Mouse (Mus musculus): Measurements from ENCODE around the gene Sec14l1. TPM values are rescaled to one million over a fixed set of nuclear protein-coding genes. Genes with fewer than 3 reads are reported as not detected.
A peak's percentile ranks its signal among the peaks of the same experiment; 100 is the strongest.

The Sec14l1 gene
- polyA plus RNA-seq, 1 experiment from 2014 or later, result 53.4 TPM

DNA sequence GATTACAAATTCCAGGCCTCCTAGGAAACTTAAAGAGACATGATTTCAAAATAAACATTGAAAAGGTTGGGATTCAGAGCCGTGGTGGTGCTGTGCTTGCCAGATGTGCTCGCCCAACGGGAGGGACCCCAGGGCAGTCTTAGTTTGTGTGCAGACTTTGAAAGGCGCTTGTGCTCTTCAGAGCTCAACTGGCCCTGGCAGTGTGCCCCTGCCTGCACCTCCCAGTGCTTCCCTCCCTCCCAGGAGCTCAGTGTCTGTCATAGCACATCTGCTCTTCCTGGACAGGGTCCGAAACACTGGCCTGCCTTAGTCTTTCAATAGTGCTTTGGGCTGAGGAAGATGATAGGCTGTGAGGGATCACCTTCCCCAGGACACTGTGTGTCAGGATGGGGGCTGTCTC is 15.9 kb downstream of the Sec14l1 start:
- Histone ChIP-seq H3K9me3 (replicated peaks) (no peaks in the 10 kb centered on the region), H3K4me2 (no peak overlapping the region), H3K27me3 (replicated peaks) (no peaks in the 10 kb centered on the region), H3K4me1 (replicated peaks) (peaks cover 79% of the 10 kb centered on the region), H3K36me3 (no peaks in the 10 kb centered on the region), H3K4me3 (no peak overlapping the region), H3K27ac (ENCODE audit: poor library complexity, severe bottlenecking) (no peak overlapping the region; the same call in 1 of the 2 replicates), H3K9ac (peak overlapping the region; percentile 17; the same call in 1 of the 2 replicates)
- no peak for ATAC-seq (ENCODE audit: insufficient number of reproducible peaks, low FRiP score)
- WGBS, result 53% methylated on average over 5 of the region's 5 CpGs

DNA sequence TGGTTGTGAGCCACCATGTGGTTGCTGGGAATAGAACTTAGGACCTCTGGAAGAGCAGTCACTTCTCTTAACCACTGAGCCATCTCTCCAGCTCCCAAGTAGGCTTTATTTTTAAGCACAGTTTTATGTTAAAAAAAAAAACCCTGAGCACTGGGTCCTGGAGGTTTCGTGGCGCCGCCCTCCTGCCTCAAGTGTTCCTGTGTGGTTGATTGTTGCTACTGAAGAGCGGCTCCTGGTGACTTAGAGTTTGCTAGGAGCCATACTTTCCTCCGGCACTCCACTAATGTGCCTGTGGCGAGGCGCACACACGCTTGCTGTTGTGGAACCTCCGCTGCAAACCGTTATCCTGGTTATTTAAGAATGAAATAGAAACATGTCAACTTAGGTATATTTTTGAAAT is 16.5 kb downstream of the Sec14l1 start:
- no peak overlapping the region for H3K27ac ChIP-seq (ENCODE audit: poor library complexity, severe bottlenecking)
- ATAC-seq (ENCODE audit: insufficient number of reproducible peaks, low FRiP score), result no peak
- 97% methylated on average over 10 of the region's 10 CpGs for WGBS

GRCm38 (mm10) chr11:117134776-117135387 is 19.9 kb downstream of the Sec14l1 start:
- WGBS, result 63% methylated on average over 23 of the region's 23 CpGs
- 0 out of 2 replicates have a peak, but pooled peaks cover 10% of the 10 kb centered on the region for H3K36me3 ChIP-seq
- no peak overlapping the region for H3K4me3 ChIP-seq
- no peaks in the 10 kb centered on the region for H3K9me3 ChIP-seq (replicated peaks)
- peak overlapping the region; percentile 85; the same call in 1 of the 2 replicates for H3K27ac ChIP-seq (ENCODE audit: poor library complexity, severe bottlenecking)
- no peak overlapping the region for H3K9ac ChIP-seq
- H3K4me1 ChIP-seq (replicated peaks), result peaks cover 71% of the 10 kb centered on the region
- no peaks in the 10 kb centered on the region for H3K27me3 ChIP-seq (replicated peaks)
- peak overlapping the region; percentile 36; the same call in 1 of the 2 replicates for H3K4me2 ChIP-seq
- no peak for ATAC-seq (ENCODE audit: insufficient number of reproducible peaks, low FRiP score)

More for the DNA sequence above, 16.5 kb downstream of the Sec14l1 start:
- Histone ChIP-seq H3K9me3 (replicated peaks) (no peaks in the 10 kb centered on the region), H3K4me1 (replicated peaks) (peaks cover 77% of the 10 kb centered on the region), H3K9ac (no peak overlapping the region), H3K27me3 (replicated peaks) (no peaks in the 10 kb centered on the region), H3K36me3 (no peaks in the 10 kb centered on the region), H3K4me3 (no peak overlapping the region), H3K4me2 (no peak overlapping the region)

DNA sequence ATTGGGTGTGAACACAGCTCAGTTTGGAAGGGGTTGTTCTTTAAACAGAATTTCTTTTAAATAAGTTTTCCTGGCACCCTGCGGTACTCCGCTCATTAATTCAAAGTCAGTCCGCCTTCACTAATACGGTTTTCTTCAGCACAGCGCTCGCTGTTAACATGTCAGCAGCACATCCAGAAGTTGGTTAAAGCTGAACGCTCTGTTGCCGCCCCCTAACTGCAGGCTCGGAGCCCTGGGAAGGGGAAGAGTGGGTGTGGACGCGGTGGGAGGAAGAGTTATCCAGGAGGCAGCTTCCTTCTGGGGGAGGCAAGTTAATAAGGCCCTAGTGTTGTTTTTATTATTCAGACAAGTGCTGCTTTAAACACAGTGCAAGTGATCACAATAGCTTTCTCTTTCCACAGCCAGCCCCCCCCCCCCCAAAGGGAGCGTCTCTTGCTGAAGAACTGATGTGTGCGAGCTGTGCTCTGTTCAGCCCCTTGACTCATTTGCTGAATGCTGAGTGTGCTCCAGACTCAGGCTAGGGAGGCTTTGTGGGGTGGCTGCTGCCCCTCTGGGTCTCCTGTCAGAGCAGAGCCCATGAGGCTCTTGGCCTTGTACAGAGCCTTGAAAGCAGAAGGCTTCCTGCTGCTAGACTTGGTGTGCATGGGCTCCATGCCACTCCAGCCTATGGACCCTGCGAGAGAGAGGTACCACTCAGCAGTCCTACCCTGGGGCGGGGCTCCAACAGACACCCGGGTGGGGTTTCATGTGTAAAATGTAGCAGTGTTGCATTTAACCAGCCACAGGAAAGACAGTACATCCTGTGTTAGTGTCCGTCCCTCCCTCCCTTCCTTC is 20.7 kb downstream of the Sec14l1 start:
- Histone ChIP-seq H3K27ac (ENCODE audit: poor library complexity, severe bottlenecking) (peak overlapping the region; percentile 85), H3K36me3 (0 out of 2 replicates have a peak, but pooled peaks cover 10% of the 10 kb centered on the region), H3K4me2 (peak overlapping the region; percentile 36), H3K4me1 (replicated peaks) (peaks cover 65% of the 10 kb centered on the region), H3K9ac (peak overlapping the region; percentile 47; the same call in 1 of the 2 replicates), H3K9me3 (replicated peaks) (no peaks in the 10 kb centered on the region), H3K4me3 (no peak overlapping the region), H3K27me3 (replicated peaks) (no peaks in the 10 kb centered on the region)
- WGBS, result 35% methylated on average over 17 of the region's 17 CpGs
- ATAC-seq (ENCODE audit: insufficient number of reproducible peaks, low FRiP score), result peak; percentile 29; the same call in 1 of the 2 replicates

DNA sequence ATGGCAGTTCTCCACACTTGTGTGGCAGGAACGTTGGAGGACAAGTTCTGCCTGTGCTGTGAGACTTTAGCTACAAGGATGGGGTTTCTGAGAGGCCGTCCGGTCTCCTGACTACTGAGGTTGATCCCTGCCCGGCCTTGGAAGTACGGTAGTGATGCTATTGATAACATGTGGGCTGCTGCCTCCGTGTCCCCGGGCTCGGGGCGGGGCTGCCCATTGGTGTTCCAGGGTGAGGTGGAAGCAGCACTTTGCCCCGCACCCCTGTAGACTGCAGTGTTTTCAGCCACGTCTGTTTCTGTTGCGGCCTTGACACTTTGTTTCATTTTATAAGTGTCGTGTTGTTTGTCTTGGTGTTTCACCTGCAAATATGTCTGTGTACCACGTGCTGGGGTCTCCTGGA is 21.9 kb downstream of the Sec14l1 start:
- Histone ChIP-seq H3K9ac (no peak overlapping the region), H3K4me2 (no peak overlapping the region), H3K9me3 (replicated peaks) (no peaks in the 10 kb centered on the region), H3K4me1 (replicated peaks) (peaks cover 60% of the 10 kb centered on the region), H3K27me3 (replicated peaks) (no peaks in the 10 kb centered on the region), H3K27ac (ENCODE audit: poor library complexity, severe bottlenecking) (peak overlapping the region; percentile 85; the same call in 1 of the 2 replicates), H3K36me3 (peaks cover 18% of the 10 kb centered on the region), H3K4me3 (no peak overlapping the region)
- 80% methylated on average over 14 of the region's 14 CpGs for WGBS
- ATAC-seq (ENCODE audit: insufficient number of reproducible peaks, low FRiP score), result no peak

- Histone ChIP-seq H3K4me2 (no peak overlapping the region), H3K27ac (ENCODE audit: poor library complexity, severe bottlenecking) (0 out of 2 replicates have a peak overlapping the region, but pooled peaks have one; percentile 10), H3K27me3 (replicated peaks) (no peaks in the 10 kb centered on the region), H3K4me1 (replicated peaks) (peaks cover 69% of the 10 kb centered on the region), H3K9me3 (replicated peaks) (no peaks in the 10 kb centered on the region), H3K4me3 (no peak overlapping the region), H3K36me3 (peaks cover 32% of the 10 kb centered on the region), H3K9ac (no peak overlapping the region)
- 83% methylated on average over 9 of the region's 9 CpGs for WGBS
- ATAC-seq (ENCODE audit: insufficient number of reproducible peaks, low FRiP score), result no peak
These were observed 23.3 kb downstream of the Sec14l1 start for GRCm38 (mm10) chr11:117138213-117138761.

- no peak for ATAC-seq (ENCODE audit: insufficient number of reproducible peaks, low FRiP score)
- H3K4me1 ChIP-seq (replicated peaks), result peaks cover 64% of the 10 kb centered on the region
These were observed 24.0 kb downstream of the Sec14l1 start for GRCm38 (mm10) chr11:117138795-117139463.

DNA sequence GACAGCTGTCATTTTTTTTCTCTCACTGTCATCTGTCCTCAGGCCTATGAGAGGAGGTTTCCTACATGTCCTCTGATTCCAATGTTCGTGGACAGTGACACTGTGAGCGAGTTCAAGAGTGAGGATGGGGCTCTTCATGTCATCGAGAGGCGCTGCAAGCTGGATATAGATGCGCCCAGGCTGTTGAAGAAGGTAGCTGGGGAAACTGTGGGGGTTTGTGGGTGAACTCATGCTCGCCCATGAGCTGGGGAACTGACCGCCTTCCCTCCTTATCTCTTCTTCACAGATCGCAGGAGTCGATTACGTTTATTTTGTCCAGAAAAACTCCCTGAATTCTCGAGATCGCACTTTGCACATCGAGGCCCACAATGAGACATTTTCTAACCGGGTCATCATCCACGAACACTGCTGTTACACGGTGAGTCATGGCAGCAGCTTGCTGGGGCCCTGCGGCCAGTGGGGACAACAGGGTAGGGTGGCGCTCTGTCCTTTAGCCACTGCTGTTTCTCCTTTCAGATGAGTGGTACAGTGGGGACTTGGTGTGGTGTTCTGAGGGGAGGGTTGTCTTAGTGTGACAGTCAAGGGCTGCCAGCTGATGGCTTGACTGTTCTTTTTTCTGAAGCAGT is 26.5 kb downstream of the Sec14l1 start:
- Histone ChIP-seq H3K4me2 (no peak overlapping the region), H3K27ac (ENCODE audit: poor library complexity, severe bottlenecking) (no peak overlapping the region), H3K9ac (no peak overlapping the region), H3K9me3 (replicated peaks) (no peaks in the 10 kb centered on the region), H3K4me1 (replicated peaks) (peaks cover 40% of the 10 kb centered on the region), H3K36me3 (peaks cover 64% of the 10 kb centered on the region), H3K4me3 (no peak overlapping the region), H3K27me3 (replicated peaks) (no peaks in the 10 kb centered on the region)
- ATAC-seq (ENCODE audit: insufficient number of reproducible peaks, low FRiP score), result no peak
- 87% methylated on average over 18 of the region's 18 CpGs for WGBS

More at GRCm38 (mm10) chr11:117138795-117139463, 24.0 kb downstream of the Sec14l1 start:
- H3K9ac ChIP-seq, result peak overlapping the region; percentile 16; the same call in 1 of the 2 replicates
- H3K4me3 ChIP-seq, result no peak overlapping the region
- H3K36me3 ChIP-seq, result peaks cover 39% of the 10 kb centered on the region
- 0 out of 2 replicates have a peak overlapping the region, but pooled peaks have one; percentile 10 for H3K27ac ChIP-seq (ENCODE audit: poor library complexity, severe bottlenecking)
- WGBS, result 48% methylated on average over 12 of the region's 12 CpGs
- 0 out of 2 replicates have a peak overlapping the region, but pooled peaks have one; percentile 18 for H3K4me2 ChIP-seq
- no peaks in the 10 kb centered on the region for H3K27me3 ChIP-seq (replicated peaks)
- no peaks in the 10 kb centered on the region for H3K9me3 ChIP-seq (replicated peaks)

DNA sequence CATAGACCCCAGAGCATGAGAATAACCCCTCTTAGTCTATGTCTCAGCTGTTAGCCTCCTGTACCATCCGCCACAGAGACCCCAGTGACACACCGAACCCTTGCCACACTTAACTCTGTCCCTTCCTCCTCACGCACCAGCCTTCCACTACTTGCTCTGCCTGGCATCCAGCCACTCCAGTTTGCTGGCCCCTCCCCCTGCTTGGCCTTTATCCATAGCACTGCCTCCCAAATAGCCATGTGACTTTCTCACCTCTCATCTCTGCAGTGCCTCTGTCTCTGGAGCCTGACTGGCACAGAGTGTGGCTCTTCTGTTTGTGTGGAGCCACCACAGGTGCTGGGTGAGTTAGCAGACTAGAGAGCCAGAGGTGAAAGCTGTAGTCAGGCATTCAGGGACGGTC is 27.5 kb downstream of the Sec14l1 start:
- peaks cover 33% of the 10 kb centered on the region for H3K4me1 ChIP-seq (replicated peaks)
- no peaks in the 10 kb centered on the region for H3K9me3 ChIP-seq (replicated peaks)
- H3K27ac ChIP-seq (ENCODE audit: poor library complexity, severe bottlenecking), result no peak overlapping the region; the same call in 1 of the 2 replicates
- WGBS, result 56% methylated on average over 4 of the region's 4 CpGs
- peaks cover 70% of the 10 kb centered on the region for H3K36me3 ChIP-seq
- no peak overlapping the region for H3K4me2 ChIP-seq
- H3K9ac ChIP-seq, result 0 out of 2 replicates have a peak overlapping the region, but pooled peaks have one; percentile 20
- H3K27me3 ChIP-seq (replicated peaks), result no peaks in the 10 kb centered on the region
- no peak for ATAC-seq (ENCODE audit: insufficient number of reproducible peaks, low FRiP score)
- H3K4me3 ChIP-seq, result no peak overlapping the region

DNA sequence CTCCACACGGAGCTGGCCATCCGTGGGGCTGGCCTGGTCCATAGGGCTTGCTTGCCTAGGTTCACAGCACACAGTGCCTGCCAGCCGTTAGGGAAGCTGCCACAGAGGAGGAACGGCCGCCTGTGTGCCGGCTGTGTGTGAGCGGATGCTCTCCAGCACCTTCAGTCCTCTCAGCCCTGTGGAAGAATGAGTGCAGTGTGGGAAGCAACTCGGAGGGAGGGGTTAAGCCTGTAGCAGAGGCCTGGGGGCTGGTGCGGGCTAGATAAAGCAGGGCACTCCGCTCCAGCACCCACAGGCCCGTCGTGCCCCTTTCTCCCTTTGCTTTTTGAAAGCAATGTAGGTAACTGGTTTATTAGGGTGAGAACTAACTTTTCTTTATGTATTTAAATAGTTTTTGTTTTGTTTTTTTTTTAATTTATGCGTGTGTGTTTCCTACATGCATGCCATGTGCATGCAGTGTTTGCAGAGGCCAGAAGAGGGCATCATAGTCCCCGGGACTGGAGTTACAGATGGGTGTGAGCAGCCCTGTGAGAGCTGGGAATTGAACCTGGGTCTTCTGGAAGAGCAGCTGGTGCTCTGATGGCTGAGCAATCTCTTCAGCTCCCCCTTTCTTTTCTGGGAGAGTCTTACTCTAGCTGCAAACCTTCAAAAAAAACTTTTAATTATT is 30.6 kb downstream of the Sec14l1 start:
- no peak overlapping the region for H3K9ac ChIP-seq
- no peak overlapping the region for H3K27ac ChIP-seq (ENCODE audit: poor library complexity, severe bottlenecking)
- no peak for ATAC-seq (ENCODE audit: insufficient number of reproducible peaks, low FRiP score)
- H3K9me3 ChIP-seq (replicated peaks), result no peaks in the 10 kb centered on the region
- H3K4me3 ChIP-seq, result no peak overlapping the region
- no peak overlapping the region for H3K4me2 ChIP-seq
- no peaks in the 10 kb centered on the region for H3K27me3 ChIP-seq (replicated peaks)
- H3K4me1 ChIP-seq (replicated peaks), result peaks cover 11% of the 10 kb centered on the region
- 84% methylated on average over 14 of the region's 14 CpGs for WGBS
- peaks cover 94% of the 10 kb centered on the region for H3K36me3 ChIP-seq

Data from heart, embryonic 12.5 days (tissue).